Mouse (Mus musculus) C2C12 (cell line): ENCODE measurements around the gene Chd6.

Experiments used
- CEBPB ChIP-seq: IDR thresholded peaks from one replicate; pipeline ENCODE4 v1.6.1; 2011; ENCODE audit warnings: low read depth, mild to moderate bottlenecking, control low read depth, moderate library complexity
- CTCF ChIP-seq: IDR thresholded peaks from one replicate; pipeline ENCODE4 v1.5.1; 2011; ENCODE audit not compliant: control insufficient read depth, insufficient read depth, insufficient read length
- MAX ChIP-seq: IDR thresholded peaks from one replicate; pipeline ENCODE4 v1.6.1; 2011; ENCODE audit warnings: mild to moderate bottlenecking, control low read depth

DNA sequence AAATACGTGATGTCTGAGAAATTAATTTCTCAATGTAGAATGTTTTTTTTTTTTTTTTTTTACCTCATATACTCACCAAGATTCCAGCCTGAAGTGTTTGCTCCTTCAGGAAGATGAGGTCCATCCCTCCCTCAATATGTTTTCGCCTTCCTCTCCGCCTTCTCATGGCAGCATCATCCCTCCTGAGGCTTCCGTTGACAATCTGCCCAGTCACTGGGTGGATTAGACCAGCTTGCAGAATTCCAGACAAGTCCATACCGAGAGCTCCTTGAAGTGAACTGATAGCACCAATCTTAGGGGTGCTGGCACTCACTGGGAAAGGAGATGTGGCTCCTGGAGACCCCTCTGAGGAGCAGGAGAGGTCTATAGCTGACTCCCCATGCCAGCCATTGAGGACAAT, 149.0 kb downstream of the Chd6 start:
- no peak for TF ChIP-seq CTCF
- no peak for TF ChIP-seq MAX
- no peak for TF ChIP-seq CEBPB
